Mouse (Mus musculus) MEL (cell line): ENCODE measurements around the gene Ltk. TPM values are rescaled to one million over a fixed set of nuclear protein-coding genes. Genes with fewer than 3 reads are reported as not detected.

Source experiments
- DNase-seq: peaks from one replicate; pipeline ENCODE4 v3.0.0; 2011; ENCODE audit warnings: low read depth, low spot score
- H3K27ac ChIP-seq: 2 replicates; pipeline ENCODE4 v1.5.1; 2012; ENCODE audit warnings: low read depth, mild to moderate bottlenecking, control low read depth, low read length, moderate library complexity; ENCODE audit not compliant: control insufficient read depth
- H3K27me3 ChIP-seq, 2 experiments: fragments of 150-350 bp in 1 of 2; sonication (generic) in 1 of 2; 2 replicates each; pipeline ENCODE4 v1.6.1; 2012; ENCODE audit warnings: low read length in 2 of 2, mild to moderate bottlenecking in 2 of 2, improper control_type of control experiment in 1 of 2, moderate library complexity in 1 of 2; ENCODE audit not compliant: insufficient read depth in 2 of 2, control insufficient read depth in 1 of 2
- H3K36me3 ChIP-seq, 2 experiments: 2 replicates each; pipeline ENCODE4 v1.6.1; 2012 to 2014; ENCODE audit warnings: low read length in 2 of 2, improper control_type of control experiment in 1 of 2, inconsistent platforms in 1 of 2, mild to moderate bottlenecking in 1 of 2; ENCODE audit not compliant: insufficient read depth in 2 of 2, control insufficient read depth in 1 of 2
- H3K4me1 ChIP-seq, 2 experiments: fragments of 150-350 bp in 1 of 2; sonication (generic) in 1 of 2; 2 replicates each; pipeline ENCODE4 v1.6.1; 2012; ENCODE audit warnings: low read length in 2 of 2, improper control_type of control experiment in 1 of 2, mild to moderate bottlenecking in 1 of 2; ENCODE audit not compliant: insufficient read depth in 2 of 2, control insufficient read depth in 1 of 2
- H3K4me3 ChIP-seq, 2 experiments: fragments of 150-350 bp in 1 of 2; sonication (generic) in 1 of 2; 2 replicates each; pipeline ENCODE4 v1.5.1; 2012; ENCODE audit warnings: low read depth in 2 of 2, low read length in 2 of 2, mild to moderate bottlenecking in 2 of 2, moderate library complexity in 2 of 2, control low read depth in 1 of 2, improper control_type of control experiment in 1 of 2; ENCODE audit not compliant: control insufficient read depth in 1 of 2, insufficient read depth in 1 of 2
- H3K79me2 ChIP-seq: 2 replicates; pipeline ENCODE4 v1.6.1; 2012; ENCODE audit warnings: mild to moderate bottlenecking, low read length, moderate library complexity; ENCODE audit not compliant: control insufficient read depth, poor library complexity, insufficient read depth
- H3K9ac ChIP-seq: 2 replicates; pipeline ENCODE4 v1.6.1; 2012; ENCODE audit warnings: low read depth, mild to moderate bottlenecking, control low read depth, low read length, moderate library complexity; ENCODE audit not compliant: control insufficient read depth, poor library complexity, severe bottlenecking
- H3K9me3 ChIP-seq: fragments of 150-350 bp; sonication (generic); replicated peaks from 2 replicates; pipeline ENCODE4 v1.6.1; 2012; ENCODE audit warnings: mild to moderate bottlenecking, low read length, improper control_type of control experiment, moderate library complexity; ENCODE audit not compliant: insufficient read depth
- BHLHE40 ChIP-seq: IDR thresholded peaks from 2 replicates; pipeline ENCODE4 v1.6.1; 2012; ENCODE audit warnings: low read depth, mild to moderate bottlenecking, inconsistent platforms, low read length, improper control_type of control experiment, borderline replicate concordance
- CHD1 ChIP-seq: IDR thresholded peaks from 2 replicates; pipeline ENCODE4 v1.6.1; 2012; ENCODE audit warnings: low read depth, mild to moderate bottlenecking, inconsistent platforms, low read length, improper control_type of control experiment
- CTCF ChIP-seq, 3 experiments: IDR thresholded peaks in 2 of 3; conservative IDR thresholded peaks in 1 of 3; 2 replicates each; pipeline ENCODE4 v1.5.1; 2011 to 2012; ENCODE audit warnings: low read length in 3 of 3, low read depth in 2 of 3, mild to moderate bottlenecking in 2 of 3, improper control_type of control experiment in 1 of 3, inconsistent platforms in 1 of 3, mixed read lengths in 1 of 3, moderate library complexity in 1 of 3; ENCODE audit not compliant: control insufficient read depth in 1 of 3, insufficient read depth in 1 of 3, poor library complexity in 1 of 3, severe bottlenecking in 1 of 3
- E2F4 ChIP-seq: IDR thresholded peaks from 2 replicates; pipeline ENCODE4 v1.6.1; 2011; ENCODE audit warnings: low read depth, low read length, improper control_type of control experiment, borderline replicate concordance
- ETS1 ChIP-seq: IDR thresholded peaks from 2 replicates; pipeline ENCODE4 v1.6.1; 2012; ENCODE audit warnings: low read depth, mild to moderate bottlenecking, inconsistent platforms, low read length, improper control_type of control experiment, moderate library complexity
- GATA1 ChIP-seq: IDR thresholded peaks from 2 replicates; pipeline ENCODE4 v1.6.1; 2011; ENCODE audit warnings: low read depth, low read length, improper control_type of control experiment
- HCFC1 ChIP-seq: IDR thresholded peaks from 2 replicates; pipeline ENCODE4 v1.6.1; 2012; ENCODE audit warnings: low read depth, mild to moderate bottlenecking, inconsistent platforms, low read length, improper control_type of control experiment, moderate library complexity
- MAFK ChIP-seq: IDR thresholded peaks from 2 replicates; pipeline ENCODE4 v1.6.1; 2011; ENCODE audit warnings: low read depth, mild to moderate bottlenecking, low read length, improper control_type of control experiment, borderline replicate concordance
- MAX ChIP-seq: IDR thresholded peaks from 2 replicates; pipeline ENCODE4 v1.6.1; 2011; ENCODE audit warnings: low read length, improper control_type of control experiment
- MEF2A ChIP-seq: IDR thresholded peaks from 2 replicates; pipeline ENCODE4 v1.6.1; 2014; ENCODE audit warnings: low read depth, mild to moderate bottlenecking, inconsistent platforms, low read length, improper control_type of control experiment; ENCODE audit not compliant: poor library complexity, insufficient replicate concordance, severe bottlenecking; ENCODE audit errors: extremely low read depth
- NELFE ChIP-seq: IDR thresholded peaks from 2 replicates; pipeline ENCODE4 v1.6.1; 2011; ENCODE audit warnings: low read depth, low read length, improper control_type of control experiment
- POLR2AphosphoS2 ChIP-seq: IDR thresholded peaks from 2 replicates; pipeline ENCODE4 v1.6.1; 2011; ENCODE audit warnings: low read length, improper control_type of control experiment
- POLR2AphosphoS5 ChIP-seq: IDR thresholded peaks from 2 replicates; pipeline ENCODE4 v1.6.1; 2012; ENCODE audit warnings: low read depth, borderline replicate concordance, mild to moderate bottlenecking, inconsistent platforms, low read length, moderate library complexity, mixed read lengths
- RAD21 ChIP-seq: IDR thresholded peaks from 2 replicates; pipeline ENCODE4 v1.6.1; 2011; ENCODE audit warnings: mild to moderate bottlenecking, low read depth, low read length, improper control_type of control experiment
- SIN3A ChIP-seq: IDR thresholded peaks from 2 replicates; pipeline ENCODE4 v1.6.1; 2012; ENCODE audit warnings: low read length, improper control_type of control experiment, inconsistent platforms
- TAL1 ChIP-seq: IDR thresholded peaks from 2 replicates; pipeline ENCODE4 v1.6.1; 2012; ENCODE audit warnings: mild to moderate bottlenecking, inconsistent platforms, low read length, moderate library complexity, mixed read lengths
- ZNF384 ChIP-seq: IDR thresholded peaks from 2 replicates; pipeline ENCODE4 v1.6.1; 2012; ENCODE audit warnings: low read depth, mild to moderate bottlenecking, inconsistent platforms, low read length, improper control_type of control experiment
- polyA plus RNA-seq, 2 experiments: library from polyadenylated mRNA; stranded (reverse) in 1 of 2; unstranded in 1 of 2; fragments of >175 nt in 1 of 2; fragments of >200 nt in 1 of 2; gene quantifications; 2 replicates each; pipeline versions ENCODE4 v1.2.1 to v1.2.4; 2012; ENCODE audit warnings: low replicate concordance in 2 of 2, low read depth in 1 of 2; ENCODE audit not compliant: insufficient read length in 2 of 2, insufficient read depth in 1 of 2, missing spikeins in 1 of 2
- total RNA-seq: library from RNA; depleted of rRNA; stranded (reverse); fragments of 300-350 nt; gene quantifications from 2 replicates; pipeline ENCODE4 v1.2.3, GENCODE M21; 2012

The Ltk gene
- total and polyA plus RNA-seq, 3 experiments = 0.23 to 2.5 TPM; not detected in 1

DNA sequence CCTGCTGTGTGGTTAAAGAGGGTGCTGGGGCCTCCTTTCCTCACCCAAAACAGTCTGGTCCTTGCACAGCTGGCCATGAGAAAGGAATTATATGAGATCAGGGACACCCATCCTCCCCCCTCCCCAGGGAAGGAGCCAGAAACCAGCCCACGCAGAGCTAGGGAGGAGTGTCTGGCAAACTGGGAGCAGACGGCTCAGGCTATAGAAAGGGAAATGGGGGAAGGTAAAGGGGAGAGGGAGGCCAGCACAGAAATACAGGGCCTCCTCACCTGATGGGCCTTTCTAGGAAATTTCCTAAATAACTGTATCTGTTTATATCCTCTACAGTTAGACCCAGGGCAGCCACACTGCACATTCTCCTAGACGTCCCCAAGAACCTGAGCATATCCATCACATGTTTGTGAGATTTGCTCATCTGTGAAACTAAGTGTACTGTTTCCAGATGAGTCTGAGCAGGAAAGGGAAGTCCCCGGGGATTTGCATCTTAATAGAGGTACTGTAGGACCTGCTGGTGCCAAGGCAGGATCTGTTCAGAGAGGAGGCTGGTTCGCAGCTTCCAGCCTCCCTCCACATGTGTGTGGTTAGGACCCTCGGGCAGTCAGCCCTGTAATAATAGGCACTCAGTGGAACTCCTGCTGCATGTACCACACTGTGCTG is 43.5 kb upstream of the Ltk start:
- H3K36me3 ChIP-seq = no peaks in the 10 kb centered on the region
- no peaks in the 10 kb centered on the region for H3K27me3 ChIP-seq
- H3K4me1 ChIP-seq = peaks cover under 1 to 2% of the 10 kb centered on the region in 2 experiments; a peak in 3 of 4 replicates
- no peak overlapping the region for H3K9ac ChIP-seq
- no peaks in the 10 kb centered on the region for H3K9me3 ChIP-seq
- H3K4me3 ChIP-seq = no peak overlapping the region
- no peak for DNase-seq
- H3K79me2 ChIP-seq = peaks cover 3% of the 10 kb centered on the region; the same call in 1 of the 2 replicates
- TF ChIP-seq CHD1 (no peak), ZNF384 (no peak), SIN3A (no peak), MAFK (no peak), BHLHE40 (no peak), POLR2AphosphoS2 (no peak), MAX (no peak), GATA1 (no peak), HCFC1 (no peak), ETS1 (no peak), E2F4 (no peak), MEF2A (no peak), CTCF (IDR thresholded peaks at IDR 0.05 in 2 of 3, conservative IDR thresholded peaks at IDR 0.05 in 1 of 3; ENCODE audit: control insufficient read depth in 1 of 3, insufficient read depth in 1 of 3, low read depth in 2 of 3, low read length in 3 of 3, poor library complexity in 1 of 3, severe bottlenecking in 1 of 3) (no peak), RAD21 (no peak), TAL1 (no peak)
- H3K27ac ChIP-seq = no peak overlapping the region

DNA sequence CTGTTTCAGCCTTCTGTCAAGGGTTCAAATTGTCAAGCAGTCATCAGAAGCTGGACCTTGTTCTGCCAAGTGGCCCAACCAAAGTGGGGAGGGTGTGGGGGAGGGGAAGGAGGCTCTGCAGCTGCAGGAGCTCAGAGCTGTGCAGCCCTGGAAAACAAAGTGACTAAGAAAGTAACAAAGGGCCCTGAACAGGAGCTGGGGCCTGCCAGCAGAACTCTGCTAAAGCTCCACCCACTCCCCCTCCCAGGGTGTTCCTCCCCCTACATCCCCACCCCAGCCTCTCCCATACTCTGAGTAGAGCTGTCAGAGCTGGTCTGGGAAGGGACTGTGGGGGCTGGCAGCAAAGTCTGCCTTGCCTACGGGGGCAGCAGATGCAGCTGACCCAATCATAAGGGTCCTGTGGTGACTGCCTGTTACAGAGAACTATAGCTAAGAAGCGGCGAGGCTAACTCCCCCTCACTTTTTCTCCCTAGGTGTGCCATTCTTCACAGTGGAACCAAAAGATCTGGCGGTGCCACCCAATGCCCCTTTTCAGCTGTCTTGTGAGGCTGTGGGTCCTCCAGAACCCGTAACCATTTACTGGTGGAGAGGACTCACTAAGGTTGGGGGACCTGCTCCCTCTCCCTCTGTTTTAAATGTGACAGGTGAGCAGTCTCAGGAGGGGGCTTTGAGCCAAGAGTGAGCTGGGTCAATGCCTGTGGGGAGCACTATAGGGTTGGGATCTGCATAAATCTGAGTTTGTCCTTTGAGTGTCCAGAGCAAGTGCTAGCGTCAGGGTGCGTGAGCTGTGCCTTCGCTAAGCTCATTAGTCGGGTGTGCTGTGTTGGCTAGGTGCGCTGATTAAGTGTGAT is 42.8 kb upstream of the Ltk start:
- Histone ChIP-seq H3K27ac (no peak overlapping the region), H3K36me3 (0 out of 4 replicates have a peak, but pooled peaks cover 0 to 3% of the 10 kb centered on the region in 2 experiments), H3K27me3 (no peaks in the 10 kb centered on the region), H3K79me2 (peaks cover 3% of the 10 kb centered on the region; the same call in 1 of the 2 replicates), H3K4me1 (peaks cover 2 to 7% of the 10 kb centered on the region in 2 experiments; a peak in 3 of 4 replicates), H3K4me3 (no peak overlapping the region), H3K9ac (no peak overlapping the region), H3K9me3 (no peaks in the 10 kb centered on the region)
- DNase-seq = no peak
- TF ChIP-seq NELFE (no peak), CTCF (IDR thresholded peaks at IDR 0.05 in 2 of 3, conservative IDR thresholded peaks at IDR 0.05 in 1 of 3; ENCODE audit: control insufficient read depth in 1 of 3, insufficient read depth in 1 of 3, low read depth in 2 of 3, low read length in 3 of 3, poor library complexity in 1 of 3, severe bottlenecking in 1 of 3) (no peak), POLR2AphosphoS5 (no peak)
